Mouse (Mus musculus): Measurements from ENCODE around the gene Nubp1.

Nubp1 gene

DNA sequence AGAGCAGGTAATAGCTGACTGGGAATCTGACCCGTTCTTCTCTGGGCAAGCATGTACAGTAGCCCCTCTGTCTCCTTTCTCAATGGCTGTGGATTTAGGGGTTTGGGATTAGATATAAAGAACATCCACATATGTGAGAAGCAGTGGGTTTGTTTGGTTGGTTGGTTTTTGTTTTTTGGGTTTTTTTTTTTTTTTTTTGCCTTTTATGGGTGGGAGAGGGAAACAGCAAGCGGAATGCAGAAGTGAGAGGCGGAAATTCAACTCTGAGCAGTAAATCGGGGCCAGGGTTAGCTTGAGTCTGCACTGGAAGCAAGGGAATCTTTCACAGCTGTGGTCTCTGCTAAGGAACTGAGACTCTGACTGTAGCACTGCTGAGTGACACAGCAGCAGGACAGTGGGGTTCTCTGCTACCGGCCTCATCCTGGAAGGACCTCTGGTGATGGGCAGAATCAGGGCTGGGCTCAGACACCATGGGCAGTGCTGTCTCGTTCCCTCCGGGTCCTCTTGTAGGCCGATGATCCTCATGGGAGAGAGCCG, 6.0 kb downstream of the Nubp1 start:
- DNase-seq (ENCODE audit: low spot score): no peak

DNA sequence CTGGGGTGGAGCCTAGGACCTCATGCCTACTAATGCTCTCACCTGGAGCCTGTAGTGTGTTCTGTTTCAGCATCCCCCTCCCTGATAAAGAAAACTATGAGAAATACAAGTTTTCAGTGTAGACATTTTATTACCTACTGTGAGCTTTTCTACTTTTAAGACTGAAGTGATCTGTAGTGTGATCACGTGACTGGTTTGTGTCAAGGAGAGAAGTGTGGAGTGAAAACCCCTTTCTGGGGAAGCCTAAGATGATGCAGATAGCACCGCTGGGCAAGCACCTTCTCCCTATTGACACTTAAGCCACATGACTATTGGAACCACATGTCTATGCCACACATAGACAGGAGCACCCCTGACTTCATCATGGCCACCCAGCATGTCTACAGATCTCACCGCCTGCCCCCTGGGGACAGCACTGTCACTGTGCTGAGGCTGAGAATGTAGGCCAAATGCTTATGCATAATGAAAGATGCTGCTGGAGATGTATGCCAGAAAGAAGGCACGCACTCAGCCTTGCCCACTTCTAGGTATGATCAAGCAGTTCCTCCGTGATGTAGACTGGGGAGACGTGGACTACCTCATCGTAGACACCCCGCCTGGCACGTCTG, 8.8 kb downstream of the Nubp1 start:
- DNase-seq (ENCODE audit: low spot score): no peak

DNA sequence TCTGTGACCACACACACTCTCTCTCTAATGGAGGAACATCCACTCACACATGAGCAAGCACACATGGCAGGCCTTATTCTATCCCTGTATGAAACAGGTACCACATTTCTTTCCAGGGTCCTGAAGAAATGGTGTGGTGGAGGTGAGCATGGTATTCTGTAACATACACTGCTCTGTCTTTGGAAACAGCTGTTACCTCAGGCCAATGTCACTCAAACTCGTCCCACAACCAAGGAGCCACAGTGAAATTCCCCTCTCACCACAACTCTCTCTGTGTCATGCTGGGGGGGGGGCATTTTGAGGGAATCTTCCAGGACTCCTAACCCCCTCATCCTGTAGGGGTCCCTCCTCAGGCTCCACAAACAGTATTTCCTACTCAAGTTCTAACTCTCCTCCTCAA, 20.2 kb downstream of the Nubp1 start:
- DNase-seq (ENCODE audit: low spot score): no peak

DNA sequence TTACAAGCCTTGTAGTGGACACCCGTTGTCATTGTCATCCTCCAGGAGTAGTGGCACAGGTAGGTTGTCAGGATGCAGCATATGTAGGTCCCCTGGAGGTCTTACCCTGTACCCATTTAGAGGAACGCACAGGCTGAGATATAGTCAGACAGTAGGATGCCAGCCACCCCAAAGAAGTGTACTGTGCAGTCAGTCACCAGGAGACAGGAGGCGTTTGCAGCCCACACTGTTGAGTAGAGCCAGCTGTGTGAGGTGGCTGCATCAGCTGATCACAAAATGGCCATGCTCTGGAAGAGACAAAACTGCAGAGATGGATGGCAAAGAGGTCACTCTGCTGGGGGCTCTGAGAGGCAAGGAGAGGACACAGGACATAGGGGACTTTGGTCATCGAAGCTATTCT, 20.6 kb downstream of the Nubp1 start:
- no peak for DNase-seq (ENCODE audit: low spot score)

DNA sequence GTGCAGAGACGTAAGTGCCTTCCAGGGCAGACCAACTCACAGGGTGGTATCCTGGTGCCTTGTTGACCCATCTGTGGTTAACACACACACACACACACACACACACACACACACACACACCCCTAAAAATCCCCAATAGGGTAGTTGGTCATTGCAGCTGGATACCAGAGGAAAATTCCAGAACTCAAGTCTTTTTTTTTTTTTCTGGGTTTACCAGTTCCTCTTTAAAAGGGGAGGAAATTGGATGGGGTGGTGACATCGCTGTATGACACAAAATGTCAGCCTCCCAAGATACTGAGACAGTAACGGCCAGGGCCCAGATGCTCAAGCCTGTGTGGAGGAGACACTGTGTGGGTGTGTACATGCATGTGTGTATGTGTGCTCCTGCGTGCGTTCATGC, 21.6 kb downstream of the Nubp1 start:
- DNase-seq (ENCODE audit: low spot score): no peak

DNA sequence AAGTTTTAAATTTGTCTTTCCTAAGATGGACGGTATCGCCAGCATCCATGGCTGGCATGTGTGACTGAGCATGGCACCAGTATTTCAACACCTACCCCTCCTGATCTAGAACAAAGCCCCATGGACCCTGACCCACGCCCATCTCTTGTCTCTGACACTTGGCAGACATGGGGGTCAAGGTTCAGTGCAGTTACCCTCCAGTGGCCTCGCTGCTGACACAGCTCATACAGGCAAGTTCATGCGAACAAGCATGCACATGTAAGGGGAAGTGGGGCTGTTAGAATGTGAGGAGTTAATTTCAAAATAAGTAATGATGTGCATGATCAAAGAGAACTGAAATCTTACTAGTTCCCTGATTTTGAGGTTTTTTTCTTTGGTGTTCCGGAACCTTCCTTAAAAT, 24.4 kb downstream of the Nubp1 start:
- DNase-seq (ENCODE audit: low spot score): no peak

DNA sequence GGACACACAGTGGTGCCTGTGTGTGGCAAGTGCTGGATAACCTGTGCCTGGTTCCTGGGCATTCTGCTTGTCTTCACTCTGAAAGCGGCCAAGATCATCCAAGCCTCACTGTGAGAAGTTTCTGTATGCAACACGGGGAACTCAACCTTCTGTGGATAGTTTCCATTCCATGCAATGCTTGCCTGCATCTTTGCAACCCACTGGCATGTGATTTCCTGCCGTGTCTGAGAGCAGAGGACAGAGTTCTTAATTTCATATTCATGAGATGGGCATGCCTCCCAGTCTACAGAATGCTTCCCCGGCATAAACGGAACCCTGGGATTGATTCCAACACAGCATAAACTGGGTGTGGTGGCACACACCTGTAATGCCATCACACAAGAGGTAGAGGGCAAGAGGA, 26.3 kb downstream of the Nubp1 start:
- no peak for DNase-seq (ENCODE audit: low spot score)

DNA sequence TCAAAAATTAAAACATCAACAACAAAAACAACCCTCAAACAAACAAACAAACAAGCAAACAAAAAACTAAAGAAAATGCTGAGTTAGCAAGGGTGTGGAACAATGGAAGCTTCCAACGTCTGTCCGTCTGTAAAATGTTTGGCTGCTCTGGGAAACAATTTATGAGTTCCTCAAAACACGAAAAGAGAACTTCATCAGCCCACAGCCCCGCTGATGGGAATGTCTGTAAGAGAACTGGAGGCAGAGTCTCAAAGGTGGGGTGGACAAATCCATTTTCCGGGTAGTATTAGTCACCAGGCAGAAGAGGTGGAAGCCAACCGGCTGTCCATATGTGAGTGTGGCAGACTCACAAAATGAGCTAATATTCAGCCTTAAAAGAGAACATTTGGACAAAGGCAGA, 29.6 kb downstream of the Nubp1 start:
- no peak for DNase-seq (ENCODE audit: low spot score)

DNA sequence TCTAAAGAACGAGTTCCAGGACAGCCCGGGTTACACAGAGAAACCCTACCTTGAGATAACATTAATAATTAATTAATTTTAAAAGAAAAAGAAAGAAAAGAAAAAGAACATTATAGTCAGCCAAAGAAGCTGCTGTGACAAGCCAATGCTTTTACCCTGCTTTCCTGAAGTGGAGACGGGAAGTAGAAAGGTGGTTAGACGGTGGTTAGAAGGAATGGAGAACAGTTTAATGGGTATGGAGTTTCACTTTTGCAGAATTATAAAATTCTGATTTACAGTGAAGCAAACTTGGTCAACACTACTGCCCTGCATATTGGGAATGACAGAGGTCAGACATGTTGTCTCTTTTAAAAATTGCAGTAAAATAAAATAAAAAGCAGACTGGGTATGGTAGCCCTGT, 30.0 kb downstream of the Nubp1 start:
- DNase-seq (ENCODE audit: low spot score): no peak

DNA sequence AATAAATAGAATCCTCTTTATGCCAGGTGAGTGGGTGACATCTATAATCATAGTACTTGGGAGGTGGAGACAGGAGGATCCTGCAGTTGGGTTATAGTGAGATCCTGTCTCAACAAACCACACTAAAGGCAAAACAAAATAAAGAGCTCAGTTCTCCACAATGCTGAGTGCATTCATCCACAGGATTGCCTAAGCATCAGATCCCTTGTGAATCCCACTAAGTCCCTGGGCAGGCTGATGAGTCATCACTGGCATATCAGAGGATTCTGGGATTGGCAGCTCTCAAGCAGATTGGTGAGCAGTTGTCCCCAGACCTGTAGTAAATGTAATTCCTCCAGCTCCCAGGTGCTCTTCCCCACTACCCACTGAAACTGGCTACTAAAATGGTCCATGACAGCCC, 32.0 kb downstream of the Nubp1 start:
- no peak for DNase-seq (ENCODE audit: low spot score)

DNA sequence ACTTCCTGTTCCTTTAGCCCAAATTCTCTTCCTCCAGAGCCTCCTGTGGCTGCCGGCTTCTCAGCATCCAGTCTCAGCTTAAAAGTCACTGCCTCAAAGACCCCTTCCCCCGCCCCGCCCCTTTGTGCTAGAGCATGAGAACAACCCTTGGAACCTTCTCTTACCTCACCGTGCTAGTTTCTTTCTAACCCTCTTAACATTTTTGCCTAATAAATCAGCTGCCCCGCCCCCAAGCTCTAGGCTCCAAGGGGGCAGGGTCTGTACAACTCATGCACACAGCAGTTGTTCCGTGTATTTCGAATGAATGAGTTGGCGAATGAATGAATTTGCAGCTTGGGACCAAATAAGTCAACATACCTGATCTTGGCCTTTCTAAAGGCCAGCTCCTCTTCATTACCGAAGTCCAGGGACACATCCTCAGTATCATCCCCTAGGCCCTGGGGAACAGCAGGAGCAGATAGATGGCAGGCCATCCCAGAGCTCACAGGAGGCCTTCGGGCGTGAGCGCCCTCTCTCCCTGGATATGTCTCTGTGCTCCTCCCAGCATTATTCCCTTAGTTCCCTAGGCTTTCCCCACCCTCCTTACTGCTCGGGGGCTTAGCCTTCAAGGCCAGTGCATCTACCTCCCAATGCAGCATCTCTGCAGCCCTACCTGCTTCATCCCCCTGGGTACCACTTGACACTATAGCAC, 35.0 kb downstream of the Nubp1 start:
- DNase-seq (ENCODE audit: low spot score): no peak

DNA sequence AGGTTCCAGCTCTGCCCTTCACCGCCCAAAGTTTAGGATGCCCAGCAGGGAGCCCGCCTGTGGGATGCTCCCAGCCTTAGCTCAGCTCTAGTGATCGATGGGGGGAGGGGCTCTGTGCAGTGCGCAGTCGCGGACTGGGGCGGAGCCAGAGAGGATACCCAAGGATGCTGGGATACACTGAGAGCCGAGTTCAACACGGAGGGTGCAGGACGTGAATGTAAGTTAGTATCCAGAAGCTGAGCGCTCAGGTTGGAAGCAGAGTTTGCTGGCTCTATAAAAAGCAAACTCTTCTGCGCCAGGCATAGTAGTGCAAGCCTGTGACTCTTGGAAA, 35.5 kb downstream of the Nubp1 start, which contains the start of gene Tvp23a:
Gene Tvp23a, minus strand, starts transcription at position 99 of the 331 bp plus-strand sequence.
- DNase-seq (ENCODE audit: low spot score): peak; percentile 77

DNA sequence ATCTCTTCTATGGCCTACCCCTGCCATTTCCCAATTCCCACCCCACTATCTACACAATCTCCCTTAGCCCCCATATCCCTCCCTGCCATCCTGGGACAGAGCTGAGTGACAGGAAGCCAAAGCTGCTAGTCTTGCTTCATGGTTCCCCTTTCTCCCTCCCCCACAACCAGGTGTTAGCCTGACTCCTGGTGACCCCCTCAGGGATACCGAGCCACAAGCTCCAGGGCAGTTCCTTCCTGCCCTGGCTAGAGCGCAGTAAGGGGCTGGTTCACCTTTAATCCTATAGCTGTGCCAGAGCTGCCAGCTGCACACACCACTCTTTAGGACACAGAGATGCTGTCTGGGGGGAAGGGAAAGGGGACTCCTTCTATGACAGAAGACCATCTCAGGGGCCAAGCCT, 36.0 kb downstream of the Nubp1 start:
- DNase-seq (ENCODE audit: low spot score): no peak

DNA sequence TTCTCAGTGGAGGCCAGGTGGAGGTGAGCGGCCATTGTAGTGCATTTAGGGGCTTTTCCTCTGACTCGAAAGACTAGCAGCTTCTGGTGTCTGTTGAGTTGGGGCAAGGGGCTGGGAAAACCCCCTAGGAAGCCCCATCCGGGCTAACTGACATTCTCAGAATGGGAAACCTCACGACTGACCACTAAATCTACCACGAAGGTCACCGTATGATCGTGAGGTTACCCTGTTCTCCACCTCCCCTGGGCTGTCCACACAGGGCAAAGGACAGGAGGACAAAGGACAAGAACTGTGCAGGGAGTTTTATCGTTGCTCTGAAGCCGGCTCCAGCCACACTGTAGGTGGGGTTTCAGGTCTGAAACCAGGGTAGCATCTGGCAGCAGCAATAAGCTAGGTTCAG, 37.2 kb downstream of the Nubp1 start:
- DNase-seq (ENCODE audit: low spot score): no peak

DNA sequence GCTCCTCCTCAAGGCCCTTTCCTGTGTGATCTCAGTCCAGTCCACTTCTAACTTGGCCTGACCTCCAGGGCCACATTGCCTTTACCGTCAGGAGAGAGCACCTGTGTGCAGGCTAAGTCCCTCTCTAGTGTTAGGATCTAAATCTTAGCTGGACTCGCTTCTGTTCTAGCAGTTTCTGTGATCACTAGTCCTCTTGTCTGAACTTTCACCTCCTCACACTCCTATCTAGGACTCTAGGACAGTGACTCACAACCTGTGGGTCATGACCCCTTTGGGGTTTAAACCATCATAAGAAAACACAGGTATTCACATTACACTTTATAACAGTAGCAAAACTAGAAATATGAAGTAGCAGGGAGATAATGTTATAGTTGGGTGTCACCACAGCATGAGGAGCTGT, 40.2 kb downstream of the Nubp1 start:
- DNase-seq (ENCODE audit: low spot score): no peak

DNA sequence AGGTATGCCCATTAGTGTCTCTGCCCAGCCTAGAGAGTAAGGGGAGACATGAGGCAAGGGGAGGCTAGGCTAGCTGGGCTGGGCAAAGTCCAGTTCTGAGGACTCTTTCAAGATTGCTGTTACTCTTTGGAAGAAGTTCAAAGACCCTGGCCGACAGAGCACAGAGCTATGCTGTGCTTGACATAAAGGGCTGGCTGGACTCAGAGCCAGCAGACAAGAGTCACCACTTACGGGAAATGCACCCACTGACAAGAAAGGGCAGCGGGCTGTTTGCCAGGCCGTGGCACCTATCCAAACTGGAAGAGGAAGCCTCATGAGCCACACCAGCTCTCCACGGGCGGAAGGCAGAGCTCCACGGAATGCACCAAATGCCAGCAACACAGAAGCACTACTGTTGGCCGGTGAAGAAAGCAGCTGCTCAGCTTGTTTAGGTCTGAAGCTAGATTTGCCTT, 40.7 kb downstream of the Nubp1 start:
- DNase-seq (ENCODE audit: low spot score): peak; percentile 80

DNA sequence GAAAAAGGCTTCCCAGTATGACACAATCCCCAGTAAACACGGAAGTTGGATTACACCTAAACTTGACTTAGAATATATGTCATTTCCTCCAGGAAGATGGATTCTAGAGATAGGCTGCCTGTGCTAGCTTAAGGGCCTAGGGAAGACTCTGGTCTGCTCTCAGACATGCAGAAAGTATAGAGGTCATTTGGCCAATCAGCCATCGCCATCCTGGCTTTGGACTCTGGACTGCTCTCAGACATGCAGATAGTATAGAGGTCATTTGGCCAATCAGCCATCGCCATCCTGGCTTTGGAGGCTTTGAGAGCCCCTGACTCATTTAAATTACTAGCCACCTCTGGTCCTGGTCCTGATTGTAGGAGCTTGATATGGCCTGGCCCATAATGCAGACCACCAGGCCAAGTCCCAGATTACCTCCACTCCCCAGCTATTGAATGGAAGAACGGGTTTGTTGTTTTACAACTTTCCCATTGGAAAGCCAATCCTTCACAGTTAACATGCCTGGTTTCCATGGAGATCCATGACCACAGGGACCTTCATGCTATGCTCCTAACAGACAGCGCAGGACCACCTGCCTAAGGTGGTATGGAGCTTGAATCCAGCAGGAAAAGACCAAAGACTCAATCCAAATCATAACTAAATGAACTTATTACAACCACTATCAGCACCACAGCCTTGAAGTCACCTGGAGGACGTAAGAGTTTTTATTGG, 42.3 kb downstream of the Nubp1 start:
- no peak for DNase-seq (ENCODE audit: low spot score)

DNA sequence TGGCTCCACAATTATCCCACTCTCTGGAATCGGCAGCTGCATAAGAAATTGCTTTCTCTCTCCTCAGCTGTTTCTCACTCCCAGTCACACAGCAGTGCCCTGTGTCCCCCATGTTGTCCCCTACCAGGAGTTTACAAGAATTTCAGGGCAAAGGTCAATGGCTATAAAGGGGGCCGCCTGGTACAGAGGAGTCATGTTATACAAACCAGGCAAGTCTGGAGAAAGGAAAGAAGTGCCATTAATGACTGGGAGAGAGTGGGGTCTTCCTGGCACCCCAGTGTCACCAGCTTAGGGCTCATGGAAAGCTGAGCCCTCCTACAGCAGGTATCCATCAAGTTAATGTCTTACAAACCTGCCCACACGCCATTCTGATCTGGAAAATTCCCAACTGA, 42.8 kb downstream of the Nubp1 start:
- DNase-seq (ENCODE audit: low spot score): no peak

DNA sequence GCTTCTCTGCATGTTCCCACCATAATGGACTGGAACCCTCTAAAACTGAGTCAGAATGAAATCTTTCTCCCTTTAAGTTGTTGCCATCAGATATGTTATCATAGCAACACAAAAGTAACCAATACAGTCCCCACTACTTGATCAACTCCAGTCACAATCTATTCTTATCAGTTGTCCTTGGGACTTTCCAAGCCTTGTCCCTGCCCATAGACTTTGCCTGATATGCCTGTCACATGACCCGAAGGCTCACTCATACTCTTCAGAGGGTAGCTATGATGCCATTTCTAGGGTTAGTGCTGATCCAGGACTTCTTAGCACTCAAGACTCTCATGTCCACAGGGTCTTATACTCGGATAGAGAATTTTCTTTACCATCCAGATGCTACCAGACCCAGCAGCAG, 48.4 kb downstream of the Nubp1 start:
- DNase-seq (ENCODE audit: low spot score): no peak

DNA sequence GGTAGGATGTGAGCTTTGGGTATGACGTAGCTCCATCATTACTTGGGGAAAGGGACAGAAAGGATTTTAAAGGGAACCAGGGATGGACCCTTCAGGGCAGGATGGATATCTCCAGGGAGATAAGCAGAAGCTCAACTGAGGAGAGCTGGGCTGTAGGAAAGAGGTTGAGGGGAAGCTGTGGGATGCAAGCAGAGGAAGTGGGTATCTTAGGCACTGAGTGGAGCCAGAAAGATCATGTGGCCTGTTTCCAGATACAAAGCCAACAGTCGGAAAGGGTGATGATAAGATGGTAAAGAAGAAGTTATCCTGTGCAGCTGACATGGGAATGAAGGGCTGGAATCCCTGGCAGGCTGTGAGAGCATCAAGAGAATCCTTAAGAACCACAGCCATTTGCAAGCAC, 49.4 kb downstream of the Nubp1 start:
- DNase-seq (ENCODE audit: low spot score): no peak

DNA sequence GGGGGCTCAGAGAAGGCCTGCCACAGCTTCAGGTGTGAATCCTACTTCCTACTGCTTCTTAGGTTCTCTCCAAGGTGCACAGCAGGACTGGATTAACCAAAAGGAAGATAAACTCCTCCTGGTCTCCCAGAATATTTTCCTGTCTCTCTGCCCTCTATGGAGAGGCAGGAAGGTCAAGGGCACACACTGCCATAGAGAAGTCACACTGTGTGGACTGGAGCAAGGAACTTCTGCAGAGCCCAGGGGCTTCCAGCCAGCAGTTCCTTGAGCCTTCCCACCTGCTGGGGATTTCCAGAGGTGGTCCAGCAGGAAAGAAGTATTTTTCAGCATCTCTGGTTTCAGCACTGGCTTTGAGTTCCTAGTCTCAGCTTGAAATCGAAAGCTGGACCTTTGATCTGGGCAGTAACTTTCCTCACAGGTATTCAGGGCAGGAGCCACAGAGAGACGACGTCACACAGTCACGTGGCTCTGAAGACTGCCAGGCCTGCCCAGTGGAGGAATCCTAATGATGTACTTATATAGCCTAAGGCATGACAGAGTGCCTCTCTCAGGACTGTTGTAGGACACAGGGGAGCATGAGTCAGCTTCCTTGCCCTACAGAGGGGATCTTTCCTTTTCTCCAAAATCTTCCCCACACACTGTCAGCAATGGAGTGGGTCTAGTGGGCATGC, 53.4 kb downstream of the Nubp1 start:
- DNase-seq (ENCODE audit: low spot score): no peak

DNA sequence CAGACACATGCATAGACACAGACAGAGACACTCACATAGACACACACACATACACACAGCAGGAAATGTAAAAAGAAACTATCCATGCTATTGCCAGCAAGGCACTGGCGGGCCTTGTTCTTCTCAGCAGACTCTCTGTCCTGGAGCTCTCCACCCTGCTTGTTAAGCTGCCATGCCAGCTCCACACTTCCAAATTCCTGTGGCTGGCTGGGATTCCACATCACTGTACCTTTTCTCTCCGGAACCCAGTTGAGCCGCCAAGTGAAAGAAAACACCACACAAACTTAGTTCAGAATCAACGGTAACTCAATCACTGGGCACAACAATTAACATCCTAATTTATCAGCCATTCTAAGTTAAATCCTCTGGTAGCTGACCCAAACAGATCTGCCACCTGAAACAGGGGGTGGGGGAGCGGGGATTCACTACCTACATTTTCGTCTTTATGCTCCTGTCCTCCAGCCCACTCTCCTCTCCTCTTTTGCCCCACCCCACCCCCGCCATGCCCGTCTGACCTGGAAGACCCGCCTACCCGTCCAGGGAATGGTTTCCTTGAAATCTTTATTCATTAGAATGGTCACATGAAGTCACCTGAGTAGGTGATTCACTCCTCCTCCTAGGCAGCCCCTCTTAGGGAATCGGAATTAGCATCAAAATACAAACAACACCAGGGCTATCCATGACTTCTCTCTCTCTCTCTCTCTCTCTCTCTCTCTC, 55.8 kb downstream of the Nubp1 start:
- DNase-seq (ENCODE audit: low spot score): no peak

Measured in testis, postnatal 10 days (tissue).